Mouse (Mus musculus) myocyte (in vitro differentiated cells): ENCODE results near the gene Aim2. TPM values are rescaled to one million over a fixed set of nuclear protein-coding genes. Genes with fewer than 3 reads are reported as not detected.

ENCODE experiments used
- H3K27me3 ChIP-seq: one replicate; pipeline ENCODE4 v1.6.1; 2011; ENCODE audit not compliant: control insufficient read depth, insufficient read depth, insufficient read length
- H3K36me3 ChIP-seq: one replicate; pipeline ENCODE4 v1.6.1; 2011; ENCODE audit not compliant: control insufficient read depth, insufficient read depth
- H3K4me2 ChIP-seq: one replicate; pipeline ENCODE4 v1.6.1; 2011; ENCODE audit warnings: low read depth, control low read depth
- H3K4me3 ChIP-seq: one replicate; pipeline ENCODE4 v1.5.1; 2011; ENCODE audit warnings: mild to moderate bottlenecking, control low read depth, moderate library complexity
- H3K79me2 ChIP-seq: one replicate; pipeline ENCODE4 v1.6.1; 2011; ENCODE audit not compliant: control insufficient read depth, insufficient read depth
- H3ac ChIP-seq: one replicate; pipeline ENCODE4 v1.6.1; 2011; ENCODE audit not compliant: control insufficient read depth, insufficient read length
- CEBPB ChIP-seq: IDR thresholded peaks from 2 replicates; pipeline ENCODE4 v1.6.1; 2011; ENCODE audit warnings: mild to moderate bottlenecking, moderate library complexity; ENCODE audit not compliant: poor library complexity, insufficient read depth, severe bottlenecking
- E2F4 ChIP-seq: IDR thresholded peaks from one replicate; pipeline ENCODE4 v1.6.1; 2011; ENCODE audit warnings: mild to moderate bottlenecking, control low read depth, moderate library complexity; ENCODE audit not compliant: insufficient read depth
- MAX ChIP-seq: IDR thresholded peaks from one replicate; pipeline ENCODE4 v1.6.1; 2011; ENCODE audit warnings: low read depth, mild to moderate bottlenecking, control low read depth
- MYOD1 ChIP-seq, 3 experiments: IDR thresholded peaks; one replicate each; pipeline ENCODE4 v1.6.1; 2011; ENCODE audit warnings: control low read depth in 2 of 3, low read depth in 2 of 3, mild to moderate bottlenecking in 2 of 3, moderate library complexity in 1 of 3; ENCODE audit not compliant: insufficient read length in 2 of 3, control insufficient read depth in 1 of 3
- MYOG ChIP-seq, 3 experiments: IDR thresholded peaks; one replicate each; pipeline ENCODE4 v1.6.1; 2011; ENCODE audit warnings: control low read depth in 2 of 3, low read depth in 2 of 3, mild to moderate bottlenecking in 2 of 3; ENCODE audit not compliant: insufficient read length in 2 of 3, control insufficient read depth in 1 of 3, insufficient read depth in 1 of 3
- POLR2A ChIP-seq: IDR thresholded peaks from one replicate; pipeline ENCODE4 v1.6.1; 2011; ENCODE audit warnings: low read depth, mild to moderate bottlenecking, control low read depth, moderate library complexity; ENCODE audit not compliant: insufficient read length
- POLR2AphosphoS2 ChIP-seq: IDR thresholded peaks from one replicate; pipeline ENCODE4 v1.6.1; 2011; ENCODE audit warnings: low read depth, control low read depth; ENCODE audit not compliant: insufficient read length
- REST ChIP-seq: IDR thresholded peaks from one replicate; pipeline ENCODE4 v1.6.1; 2011; ENCODE audit warnings: mild to moderate bottlenecking, control low read depth, moderate library complexity; ENCODE audit not compliant: insufficient read depth, insufficient read length
- SRF ChIP-seq: IDR thresholded peaks from one replicate; pipeline ENCODE4 v1.6.1; 2011; ENCODE audit warnings: low read depth; ENCODE audit not compliant: control insufficient read depth, insufficient read length
- TCF12 ChIP-seq: IDR thresholded peaks from one replicate; pipeline ENCODE4 v1.6.1; 2011; ENCODE audit warnings: mild to moderate bottlenecking, control low read depth; ENCODE audit not compliant: poor library complexity, insufficient read depth, severe bottlenecking
- TCF3 ChIP-seq: IDR thresholded peaks from one replicate; pipeline ENCODE4 v1.6.1; 2011; ENCODE audit warnings: low read depth, control low read depth; ENCODE audit not compliant: insufficient read length
- USF1 ChIP-seq: IDR thresholded peaks from one replicate; pipeline ENCODE4 v1.6.1; 2011; ENCODE audit warnings: low read depth, mild to moderate bottlenecking, control low read depth, moderate library complexity
- polyA plus RNA-seq: library from polyadenylated mRNA; unstranded; fragments of >200 nt; fragmentation: generic; extraction: Trizol; gene quantifications from one replicate; pipeline ENCODE4 v1.2.1, GENCODE M21; 2012; ENCODE audit warnings: missing spikeins

Aim2 gene
- polyA plus RNA-seq, 1 experiment, result 5.7 TPM

DNA sequence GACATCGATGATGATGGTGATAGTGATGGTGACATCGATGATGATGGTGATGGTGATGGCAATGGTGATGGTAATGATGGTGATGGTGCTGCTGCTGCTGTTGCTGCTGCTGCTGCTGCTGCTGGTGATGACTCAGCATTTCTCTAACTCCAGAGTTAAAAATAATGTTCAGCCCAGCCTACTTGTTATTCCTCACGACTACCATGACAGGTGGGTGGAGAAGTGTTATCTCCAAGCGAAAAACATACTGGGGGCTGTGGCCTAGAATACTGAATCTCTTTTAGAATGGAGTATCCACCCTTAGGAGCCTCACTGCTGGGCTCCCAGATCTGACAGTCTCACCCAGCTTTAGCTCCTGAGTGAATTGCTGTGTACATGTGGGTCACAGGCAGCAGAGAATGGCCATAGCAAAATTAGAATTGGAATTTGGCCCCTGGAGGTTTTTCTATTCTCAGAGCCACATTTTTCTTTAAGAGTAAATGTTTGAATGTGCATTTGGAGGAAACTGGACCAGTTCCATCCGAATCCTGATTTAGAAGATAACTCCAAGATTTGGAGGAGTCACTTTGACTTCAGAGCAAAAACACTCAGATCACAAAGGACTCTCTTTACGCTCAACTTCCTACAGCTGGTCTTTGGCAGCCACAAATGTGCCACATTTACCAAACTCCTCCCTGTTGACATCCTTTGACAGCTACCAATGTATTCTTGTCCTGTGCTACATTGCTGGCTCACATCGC, 4.6 kb downstream of the Aim2 start:
- TF ChIP-seq CEBPB, result no peak
- TF ChIP-seq MYOG (IDR thresholded peaks at IDR 0.05; ENCODE audit: control insufficient read depth in 1 of 3, insufficient read depth in 1 of 3, insufficient read length in 2 of 3, low read depth in 2 of 3), result no peak
- TF ChIP-seq USF1, result no peak
- no peak for TF ChIP-seq POLR2AphosphoS2
- no peak for TF ChIP-seq E2F4
- Histone ChIP-seq H3K36me3 (no peaks in the 10 kb centered on the region), H3K27me3 (no peaks in the 10 kb centered on the region), H3ac (no peak overlapping the region), H3K4me3 (no peak overlapping the region), H3K4me2 (no peak overlapping the region), H3K79me2 (no peaks in the 10 kb centered on the region)

DNA sequence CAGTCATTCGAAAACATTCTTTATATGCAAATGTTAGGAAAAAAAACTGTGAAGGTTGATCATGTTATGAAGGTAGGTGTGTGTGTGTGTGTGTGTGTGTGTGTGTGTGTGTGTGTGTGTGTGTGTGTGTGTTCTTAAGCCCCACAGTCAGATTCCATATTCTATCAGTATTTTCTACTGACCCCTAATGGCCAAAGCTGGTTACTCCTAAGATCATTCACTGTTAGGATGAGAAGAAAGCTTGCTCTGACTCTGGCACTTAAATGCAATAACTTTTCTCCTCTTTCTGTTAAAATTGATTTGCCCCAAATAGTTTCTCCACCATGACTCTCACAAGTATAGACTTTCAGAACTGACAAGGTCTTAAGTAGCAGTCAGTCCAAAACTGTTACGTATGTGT, 6.0 kb downstream of the Aim2 start:
- no peak overlapping the region for H3ac ChIP-seq
- no peak overlapping the region for H3K4me2 ChIP-seq
- no peaks in the 10 kb centered on the region for H3K36me3 ChIP-seq
- H3K27me3 ChIP-seq, result no peaks in the 10 kb centered on the region
- H3K79me2 ChIP-seq, result no peaks in the 10 kb centered on the region
- TF ChIP-seq POLR2A (no peak), CEBPB (no peak), MYOD1 (IDR thresholded peaks at IDR 0.05; ENCODE audit: control insufficient read depth in 1 of 3, insufficient read length in 2 of 3, low read depth in 2 of 3) (no peak), MYOG (IDR thresholded peaks at IDR 0.05; ENCODE audit: control insufficient read depth in 1 of 3, insufficient read depth in 1 of 3, insufficient read length in 2 of 3, low read depth in 2 of 3) (no peak), USF1 (no peak), E2F4 (no peak), MAX (no peak), SRF (no peak), TCF12 (no peak), POLR2AphosphoS2 (no peak), REST (no peak), TCF3 (no peak)
- H3K4me3 ChIP-seq, result no peak overlapping the region

DNA sequence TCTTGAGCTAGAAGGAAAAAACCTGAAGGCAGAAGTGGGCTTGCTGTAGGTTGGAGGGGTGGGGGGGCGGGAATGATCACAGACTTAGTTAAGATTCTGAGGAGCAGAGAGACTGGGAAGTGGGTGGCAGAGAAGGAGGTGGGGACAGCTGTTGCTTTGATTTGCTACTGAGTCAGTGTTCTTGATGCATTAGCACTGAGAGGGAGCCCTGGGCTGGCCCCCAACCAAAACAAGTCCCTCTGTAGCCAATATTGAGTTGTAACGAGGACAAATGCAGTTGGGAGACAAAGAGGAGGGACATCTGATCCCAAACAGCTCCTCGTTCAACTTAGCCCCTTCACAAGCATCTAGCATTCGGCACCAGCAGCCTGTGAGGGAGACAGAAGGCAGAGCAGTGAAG, 7.1 kb downstream of the Aim2 start:
- no peaks in the 10 kb centered on the region for H3K27me3 ChIP-seq
- no peak for TF ChIP-seq TCF3
- no peak for TF ChIP-seq POLR2AphosphoS2
- no peak for TF ChIP-seq SRF
- no peak for TF ChIP-seq MYOG (IDR thresholded peaks at IDR 0.05; ENCODE audit: control insufficient read depth in 1 of 3, insufficient read depth in 1 of 3, insufficient read length in 2 of 3, low read depth in 2 of 3)
- TF ChIP-seq REST, result no peak
- no peak for TF ChIP-seq USF1
- no peak for TF ChIP-seq MYOD1 (IDR thresholded peaks at IDR 0.05; ENCODE audit: control insufficient read depth in 1 of 3, insufficient read length in 2 of 3, low read depth in 2 of 3)
- no peak for TF ChIP-seq POLR2A
- no peak for TF ChIP-seq MAX
- no peak overlapping the region for H3ac ChIP-seq
- no peaks in the 10 kb centered on the region for H3K36me3 ChIP-seq
- no peak overlapping the region for H3K4me2 ChIP-seq
- no peak overlapping the region for H3K4me3 ChIP-seq
- no peaks in the 10 kb centered on the region for H3K79me2 ChIP-seq

DNA sequence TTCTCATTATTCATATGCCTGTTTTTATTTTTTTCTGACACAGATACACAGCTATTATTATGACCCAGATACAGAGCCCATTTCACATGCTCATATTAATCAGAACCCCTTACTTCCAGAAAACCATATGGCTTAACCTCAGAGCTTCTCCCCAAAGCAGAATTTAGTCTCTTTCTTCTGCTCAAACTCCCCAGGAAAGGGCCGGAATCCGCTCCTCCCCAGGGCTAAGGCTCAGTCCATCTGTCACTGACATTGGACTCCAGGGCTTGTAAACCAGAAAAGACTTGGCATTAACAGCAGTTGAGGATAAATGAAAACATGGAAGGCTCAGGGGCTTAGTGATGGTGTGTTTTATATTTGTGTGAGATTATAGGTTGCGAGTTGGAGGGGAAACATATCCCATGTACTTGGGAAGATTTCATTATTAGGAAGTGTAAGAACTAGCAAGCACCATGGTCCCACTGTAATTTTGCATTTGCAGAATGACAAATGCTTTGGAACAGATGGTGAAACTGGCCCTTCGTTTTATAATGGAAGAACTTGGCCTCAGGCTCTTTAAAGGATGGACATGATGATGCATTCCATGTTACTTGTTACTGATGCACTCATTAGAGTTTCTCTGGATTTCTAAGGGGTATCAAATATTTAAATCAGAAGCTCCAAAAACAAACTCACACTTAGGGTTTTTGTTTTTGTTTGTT, 9.1 kb downstream of the Aim2 start:
- H3K27me3 ChIP-seq, result no peaks in the 10 kb centered on the region
- H3ac ChIP-seq, result no peak overlapping the region
- no peak overlapping the region for H3K4me2 ChIP-seq
- H3K4me3 ChIP-seq, result no peak overlapping the region
- H3K79me2 ChIP-seq, result no peaks in the 10 kb centered on the region
- TF ChIP-seq REST (no peak), E2F4 (no peak)
- H3K36me3 ChIP-seq, result no peaks in the 10 kb centered on the region

DNA sequence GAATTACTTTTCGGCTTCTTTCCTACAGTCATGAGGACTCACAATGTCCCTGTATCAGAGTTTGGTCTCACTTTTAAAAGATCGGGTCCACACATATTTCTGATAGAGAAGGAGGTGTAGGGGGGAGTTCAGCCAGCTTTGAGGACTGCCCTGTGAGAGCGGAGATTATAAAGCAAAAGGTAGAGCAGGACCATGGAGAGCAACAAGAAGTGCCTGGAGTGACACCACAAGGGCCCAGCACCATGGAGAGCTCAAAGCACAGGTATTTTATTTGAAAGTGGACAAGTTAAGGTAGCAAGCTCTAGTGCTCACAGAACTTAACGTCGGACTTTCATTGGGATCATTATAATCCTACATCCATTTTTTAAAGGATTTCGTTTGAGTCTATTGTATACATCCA, 11.0 kb downstream of the Aim2 start:
- no peak overlapping the region for H3K4me2 ChIP-seq
- no peaks in the 10 kb centered on the region for H3K79me2 ChIP-seq
- no peaks in the 10 kb centered on the region for H3K27me3 ChIP-seq
- H3ac ChIP-seq, result no peak overlapping the region
- H3K4me3 ChIP-seq, result no peak overlapping the region
- peak; percentile 81 for TF ChIP-seq REST
- no peak for TF ChIP-seq POLR2A
- H3K36me3 ChIP-seq, result no peaks in the 10 kb centered on the region
